Mouse (Mus musculus) CD4-positive helper T cell, adult 2 months (primary cell): ENCODE measurements around the gene Syt8.

Source experiments
- DNase-seq: peaks from one replicate; pipeline ENCODE4 v3.0.0-alpha.2; 2012; ENCODE audit warnings: low read depth, missing footprints, low spot score

The Syt8 gene

DNA sequence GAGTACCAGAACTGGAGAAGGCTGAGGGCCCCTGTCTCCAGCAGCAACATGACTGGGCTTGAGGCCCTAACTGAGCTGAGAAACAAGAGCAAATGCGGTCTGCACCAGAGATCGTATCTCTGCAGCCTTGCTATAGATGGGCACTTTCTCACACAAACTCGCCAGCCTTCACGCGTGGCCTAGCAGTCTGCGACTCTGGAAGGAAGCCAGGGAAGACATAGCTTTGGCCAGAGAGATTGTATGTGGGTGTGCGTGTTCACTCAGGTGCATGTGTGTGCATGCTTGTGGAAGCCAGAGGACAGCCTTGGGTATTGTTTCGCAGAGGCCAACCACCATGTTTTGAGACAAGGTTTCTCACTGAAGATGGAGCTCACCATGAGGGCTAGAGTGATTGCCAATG, 26.0 kb upstream of the Syt8 start:
- DNase-seq: no peak

GRCm38 (mm10) chr7:142409603-142410002, 25.0 kb upstream of the Syt8 start:
- no peak for DNase-seq

DNA sequence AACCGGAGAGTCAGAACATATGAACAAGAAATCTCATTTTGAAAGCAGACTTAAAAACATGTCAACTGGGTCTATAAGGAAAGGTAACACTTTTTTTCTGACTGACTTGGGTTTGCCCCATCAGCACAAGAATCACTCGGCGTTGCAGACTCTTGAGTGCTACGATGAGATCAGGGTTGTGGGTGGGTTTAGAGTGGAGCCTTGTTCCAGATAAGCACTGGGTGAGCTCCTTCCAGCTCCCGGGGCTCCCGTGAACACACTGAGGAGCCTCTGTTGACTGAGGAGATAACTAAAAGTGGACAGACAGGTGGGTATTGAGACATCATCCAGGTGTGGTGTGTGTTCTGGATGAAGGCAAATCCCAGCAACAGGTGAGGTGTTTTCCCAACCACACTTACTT, 21.4 kb upstream of the Syt8 start:
- no peak for DNase-seq

DNA sequence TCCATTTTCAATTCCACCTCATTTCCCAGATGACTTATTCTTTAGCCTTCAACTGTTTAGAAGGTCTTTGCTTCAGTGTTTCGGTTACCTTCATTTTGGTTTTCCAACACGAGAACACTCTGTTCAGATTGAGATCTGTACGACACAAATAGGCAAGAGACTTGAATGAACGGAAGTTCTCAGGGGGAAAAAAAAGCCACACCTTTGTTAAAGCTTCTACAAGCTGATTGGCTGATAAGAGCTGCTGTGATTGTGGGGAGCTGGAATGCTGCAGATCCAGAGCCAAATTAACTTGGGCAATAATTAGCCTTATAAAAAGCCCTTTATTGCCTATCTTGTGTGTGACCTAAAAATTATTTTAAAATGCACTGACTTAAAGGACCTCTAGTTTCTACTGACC, 19.3 kb upstream of the Syt8 start:
- DNase-seq: no peak

DNA sequence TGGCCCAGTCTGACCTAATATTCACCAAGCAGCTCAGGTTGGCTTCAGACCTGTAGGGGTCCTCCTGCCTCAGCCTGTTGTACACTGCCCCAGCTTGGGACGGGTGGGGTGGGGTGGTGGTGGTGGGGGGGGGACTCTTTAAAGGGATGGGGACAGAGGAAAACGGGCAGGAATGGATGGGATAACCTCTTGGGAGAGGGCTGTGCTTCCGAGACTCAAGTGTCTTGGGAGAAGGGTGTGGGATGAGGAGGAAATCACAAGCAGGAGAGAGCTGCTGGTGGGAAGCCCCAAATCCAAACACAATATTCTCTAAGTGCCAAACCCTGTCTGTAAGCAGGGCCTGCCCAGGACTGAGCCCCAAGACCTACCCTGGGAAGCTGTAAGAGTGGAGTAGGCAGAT, 18.4 kb upstream of the Syt8 start:
- no peak for DNase-seq

DNA sequence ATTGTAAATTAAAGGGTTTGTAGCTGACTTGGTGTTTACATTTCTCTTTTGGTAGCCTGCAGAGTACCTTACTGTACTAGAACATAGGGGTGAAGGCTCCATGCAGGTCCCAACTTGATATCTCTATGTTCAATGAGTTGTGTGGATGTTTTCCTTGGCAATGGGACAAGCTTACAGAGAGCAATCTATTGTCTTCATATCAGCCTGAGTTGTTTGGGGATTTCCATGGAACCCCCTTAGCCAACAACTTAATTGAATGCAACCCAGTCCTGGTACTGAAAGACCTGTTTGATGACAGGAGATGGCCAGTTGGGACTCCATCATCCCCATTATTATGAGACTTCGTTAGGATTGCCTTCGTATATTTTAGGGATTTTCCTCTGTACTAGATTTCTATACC, 16.6 kb upstream of the Syt8 start:
- no peak for DNase-seq

GRCm38 (mm10) chr7:142418679-142419078, 16.0 kb upstream of the Syt8 start:
- DNase-seq: no peak

GRCm38 (mm10) chr7:142419887-142420286, 14.8 kb upstream of the Syt8 start:
- DNase-seq: no peak

DNA sequence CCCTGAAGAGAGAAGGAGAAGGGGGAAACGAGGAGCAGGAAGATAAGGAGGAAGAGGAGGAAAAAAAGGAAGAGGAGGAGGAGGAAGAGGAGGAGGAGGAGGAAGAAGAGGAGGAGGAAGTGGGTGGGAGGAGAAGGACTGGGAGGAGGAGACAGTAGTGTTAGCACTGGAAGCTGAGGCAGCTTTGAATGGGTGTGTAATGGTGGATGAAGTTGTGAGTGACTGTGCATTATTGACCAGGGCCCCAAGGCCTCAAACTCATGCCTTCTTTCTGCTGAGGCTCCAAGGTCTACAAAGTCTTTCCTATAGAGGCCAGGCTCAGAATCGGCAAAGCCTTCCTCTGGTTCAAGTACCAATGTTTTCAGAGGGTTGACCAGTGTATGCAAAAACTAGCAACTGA, 12.8 kb upstream of the Syt8 start:
- no peak for DNase-seq

DNA sequence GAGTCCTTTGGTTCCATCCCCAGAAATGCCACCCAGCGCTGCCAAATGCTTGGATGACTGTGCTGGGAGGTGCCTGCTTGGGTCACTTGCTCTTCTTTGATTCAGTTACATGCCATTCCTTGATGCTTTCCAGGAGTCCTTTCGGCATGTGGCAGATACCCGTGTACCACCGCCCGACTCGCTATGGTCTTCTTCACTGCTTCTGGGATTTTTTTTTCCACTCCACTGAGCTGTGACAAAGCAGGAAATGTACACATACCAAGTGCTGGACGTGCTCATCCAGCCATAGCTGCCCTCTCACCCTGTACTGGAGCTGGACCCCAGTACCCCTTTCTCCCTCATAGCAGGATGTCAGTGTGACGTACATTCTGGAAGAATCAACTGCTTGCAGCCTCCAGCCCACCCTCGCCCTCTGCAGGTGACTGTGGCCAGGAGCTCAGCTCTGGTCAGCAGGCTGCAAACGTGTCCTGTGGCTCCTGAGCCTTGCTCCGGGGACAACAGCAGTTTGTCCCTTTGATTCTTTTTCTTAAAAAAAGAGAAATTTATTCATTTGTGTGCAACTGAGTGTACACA, 8.9 kb upstream of the Syt8 start:
- DNase-seq: no peak

DNA sequence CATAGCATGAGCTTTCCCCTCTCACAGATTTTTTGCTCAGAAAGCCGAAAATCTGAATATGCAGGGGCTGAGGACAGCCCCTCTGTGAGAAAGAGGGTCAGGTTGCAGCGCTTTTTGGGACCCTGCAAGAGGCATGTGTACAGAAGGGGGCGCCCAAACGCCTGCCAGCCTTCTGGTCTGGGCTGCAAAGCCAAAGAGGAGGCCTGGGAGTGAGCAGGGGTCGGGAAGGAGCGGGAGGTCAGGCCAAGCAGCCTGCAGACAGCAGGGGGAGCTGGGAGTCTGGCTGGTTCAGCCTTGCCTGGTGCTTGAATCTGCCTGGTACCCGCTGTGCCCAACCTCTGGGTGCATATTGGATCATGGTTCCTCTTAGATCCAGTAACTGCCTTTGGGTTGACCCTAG, 6.4 kb upstream of the Syt8 start:
- no peak for DNase-seq

DNA sequence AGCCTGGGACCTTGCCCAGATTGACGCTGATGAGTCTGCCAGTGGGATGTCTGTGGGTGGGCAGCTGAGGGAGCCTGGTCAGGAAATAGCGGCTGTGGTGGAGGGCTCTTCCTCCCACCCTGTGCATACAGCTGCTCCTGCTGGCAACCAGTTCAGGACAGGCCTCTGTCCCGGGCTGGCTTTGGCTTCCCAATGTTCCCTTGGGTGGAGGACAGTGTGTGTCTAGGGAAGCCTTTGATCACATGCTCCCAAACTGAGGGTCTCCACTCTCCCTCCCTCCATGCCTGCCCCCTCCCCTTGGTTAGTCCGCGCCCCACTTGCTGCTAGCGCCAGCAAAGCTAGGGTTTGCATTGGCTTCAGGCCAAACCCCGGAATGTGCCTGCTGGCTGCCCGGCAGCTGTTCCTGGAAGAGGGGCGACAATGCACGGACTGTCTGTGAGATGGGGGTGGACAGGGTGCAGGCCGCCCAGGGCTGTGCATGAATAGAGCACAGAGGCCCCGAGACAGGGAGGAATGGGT, 4.4 kb upstream of the Syt8 start:
- DNase-seq: no peak

DNA sequence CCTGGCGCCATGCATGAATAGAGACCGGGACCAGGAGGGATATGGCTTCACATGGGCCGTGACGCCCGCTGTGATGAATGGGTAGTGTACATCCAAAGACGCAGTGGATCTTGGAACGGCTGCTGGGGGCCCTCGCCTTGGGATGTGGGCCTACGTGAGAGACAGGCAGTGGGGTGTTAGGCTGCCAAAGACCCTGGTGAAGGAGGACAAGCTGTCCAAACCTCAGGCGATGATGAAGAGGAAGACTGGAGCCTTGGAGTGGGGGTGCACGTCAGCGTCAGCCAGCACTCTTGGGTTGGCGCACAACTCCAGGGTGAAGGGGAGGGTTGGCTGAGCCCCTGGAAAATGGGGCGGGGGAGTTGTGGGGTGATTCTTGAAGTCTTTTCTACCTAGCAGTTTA, 3.5 kb upstream of the Syt8 start:
- no peak for DNase-seq

GRCm38 (mm10) chr7:142433623-142434022, 1.0 kb upstream of the Syt8 start:
- DNase-seq: no peak

DNA sequence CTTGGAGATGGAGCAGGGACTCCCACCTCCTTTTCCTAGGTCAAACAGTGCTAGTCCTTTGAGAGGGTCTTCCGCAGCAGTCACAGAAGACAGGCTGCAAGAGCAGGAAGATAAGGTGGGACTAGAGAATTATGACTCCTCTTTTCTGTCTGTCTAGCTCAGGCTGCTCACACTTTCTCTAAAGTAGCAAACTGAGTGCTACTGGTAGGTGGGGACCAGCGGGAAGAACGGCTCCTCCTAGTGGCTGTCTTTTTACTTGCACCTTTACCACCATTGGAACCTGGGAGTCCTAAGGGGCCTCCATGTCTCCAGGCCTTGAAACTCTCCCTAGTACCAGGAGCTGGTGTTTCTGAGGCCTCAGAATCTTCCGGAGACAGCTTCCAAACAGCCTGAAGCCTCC, 874 bp downstream of the Syt8 start:
- DNase-seq: peak; percentile 71

- no peak for DNase-seq
Observed at GRCm38 (mm10) chr7:142437324-142437723, 2.7 kb downstream of the Syt8 start.

- no peak for DNase-seq
Observed at GRCm38 (mm10) chr7:142439966-142440365, 5.3 kb downstream of the Syt8 start.

GRCm38 (mm10) chr7:142440657-142441114, 6.0 kb downstream of the Syt8 start:
- DNase-seq: peak; percentile 37

- DNase-seq: no peak
Observed at GRCm38 (mm10) chr7:142441585-142441984, 6.9 kb downstream of the Syt8 start, which contains the start of gene Tnni2. TSS of gene Tnni2 (plus strand) at chr7:142441808.

DNA sequence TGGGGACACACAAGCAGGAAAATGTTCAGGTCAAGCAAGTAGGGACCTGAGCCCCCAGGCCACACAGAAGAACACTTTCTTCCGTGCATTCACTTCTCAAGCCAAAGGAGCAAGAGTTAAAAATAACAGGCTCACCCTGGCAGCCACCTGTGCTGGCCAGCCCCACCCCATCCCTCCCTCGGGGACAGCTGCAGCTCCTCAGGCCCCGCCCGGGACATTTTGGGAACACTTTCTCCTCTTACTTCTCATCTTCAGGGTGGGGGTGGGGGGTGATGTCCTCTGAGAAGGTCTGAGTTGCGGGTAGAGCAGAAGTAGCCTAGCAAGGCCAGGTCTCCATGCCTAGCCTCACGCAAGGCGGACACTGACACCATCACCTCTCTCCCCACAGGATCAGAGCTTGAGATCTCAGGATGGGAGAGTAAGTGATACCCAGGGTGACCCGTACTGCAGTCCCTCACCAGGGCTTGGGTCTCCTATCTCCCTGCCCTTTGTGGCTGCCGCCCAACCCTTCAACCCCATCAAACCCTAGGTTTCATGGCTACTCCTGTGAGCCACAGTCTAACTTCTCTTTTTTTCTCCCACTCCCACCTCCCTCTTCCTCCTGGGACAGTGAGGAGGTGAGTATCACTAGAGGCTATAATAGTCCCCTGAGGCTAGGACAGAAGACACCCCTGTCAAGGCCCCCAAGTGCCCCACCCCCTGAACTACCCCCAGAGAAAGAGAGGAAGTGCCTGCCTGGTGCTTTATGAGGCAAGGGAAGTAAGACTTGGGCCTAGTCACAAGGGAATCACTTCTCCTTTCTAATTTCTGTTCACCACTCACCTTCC, 7.6 kb downstream of the Syt8 start:
- DNase-seq: no peak

GRCm38 (mm10) chr7:142442908-142443420, 8.3 kb downstream of the Syt8 start:
- no peak for DNase-seq

- DNase-seq: no peak
Observed at GRCm38 (mm10) chr7:142443474-142443873, 8.8 kb downstream of the Syt8 start.

DNA sequence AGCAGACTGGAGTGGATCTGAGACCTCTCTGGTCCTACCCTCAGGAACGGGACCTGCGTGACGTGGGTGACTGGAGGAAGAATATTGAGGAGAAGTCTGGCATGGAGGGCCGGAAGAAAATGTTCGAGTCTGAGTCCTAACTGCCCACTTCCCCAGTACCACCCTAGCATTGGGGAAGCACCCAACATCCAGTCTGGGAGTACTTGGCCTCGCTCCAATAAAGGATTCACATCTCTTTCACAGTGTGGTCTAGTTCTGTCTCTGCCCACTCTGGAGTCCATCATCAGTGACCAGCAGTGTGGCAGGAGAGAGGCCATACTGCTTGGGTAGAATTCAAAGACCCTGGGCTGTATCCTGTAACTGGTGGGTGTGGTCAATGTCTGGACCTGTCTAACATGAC, 9.5 kb downstream of the Syt8 start:
- no peak for DNase-seq
